Mouse (Mus musculus) adrenal gland, adult 8-10 months (tissue): ENCODE results near the gene Gm17521. TPM values are rescaled to one million over a fixed set of nuclear protein-coding genes. Genes with fewer than 3 reads are reported as not detected.
"Not testable (repeated sequence)": the region's sequence is repeated elsewhere in the genome, so short reads cannot be mapped to it uniquely, and the experiment has no call there.

Source experiments
- DNase-seq: peaks from one replicate; pipeline ENCODE4 v3.0.0; 2022
- total RNA-seq, 4 experiments: library from RNA; stranded (reverse); gene quantifications; 2 replicates each; pipeline ENCODE4 v1.2.4; 2022

Gm17521 gene
- not detected for total RNA-seq

DNA sequence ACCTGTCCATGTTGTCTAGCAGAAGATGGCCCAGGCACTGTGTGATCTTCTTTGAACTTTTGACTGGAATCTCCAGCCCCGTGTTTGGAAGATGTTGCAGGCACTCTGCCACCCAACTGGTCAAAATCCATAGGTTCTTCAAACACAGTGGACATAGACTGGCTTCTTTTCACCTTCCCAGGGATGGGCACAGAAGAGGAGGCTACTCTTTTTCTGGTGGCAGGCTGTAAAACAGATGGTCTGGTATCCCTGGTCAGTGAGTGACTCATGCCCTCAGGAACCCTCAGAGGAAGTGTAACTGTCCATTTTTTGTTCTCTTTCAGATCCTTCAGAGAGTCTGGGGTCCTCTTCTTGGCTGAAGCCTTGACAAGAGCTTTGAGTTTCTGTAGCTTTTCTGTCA lies at the start of gene Gm17521:
Gm17521 (minus strand) TSS at position 101 of the 400 bp plus-strand sequence.
- DNase-seq: not testable (repeated sequence)

GRCm38 (mm10) chrX:123043956-123044355 lies 14.5 kb upstream of the Gm17521 start:
- DNase-seq: no peak

DNA sequence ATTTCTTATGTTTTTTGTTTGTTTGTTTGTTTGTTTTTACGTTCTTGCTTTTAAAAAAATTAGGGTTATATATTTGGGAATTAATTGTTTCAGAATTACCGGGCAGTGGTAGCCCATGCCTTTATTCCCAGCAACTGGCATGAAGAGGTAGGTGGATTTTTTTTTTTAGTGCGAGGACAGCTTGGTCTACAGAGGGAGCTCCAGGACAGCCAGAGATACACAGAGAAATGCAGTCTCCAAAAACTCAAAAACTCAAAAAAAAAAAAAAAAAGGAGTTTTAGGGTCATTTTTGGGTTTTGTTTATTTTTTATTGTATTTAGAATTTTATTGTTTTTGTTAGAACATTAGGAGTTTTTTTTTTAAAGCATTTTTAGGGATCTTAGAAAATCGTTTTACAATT lies 14.0 kb upstream of the Gm17521 start:
- no peak for DNase-seq

Other genes starting within 250 kb of the Gm17521 start
- 1 to 10 TPM; 3.3 to 9.1 (median 5.3) TPM for gene Cldn34c1, start 73.8 kb upstream of the Gm17521 start, total RNA-seq
- gene Srsx, start 192.8 kb upstream of the Gm17521 start, total RNA-seq: not detected
- gene Gm17577, start 217.2 kb upstream of the Gm17521 start, total RNA-seq: not detected